Mouse (Mus musculus) lung, embryonic 14.5 days (tissue): ENCODE data around the gene Kdm7a. TPM values are rescaled to one million over a fixed set of nuclear protein-coding genes. Genes with fewer than 3 reads are reported as not detected.

Experiments
- ATAC-seq: fragments of 200-750 bp; cut with Nextera tagmentation; 2 replicates; pipeline ENCODE4 v1.8.0; 2017; ENCODE audit warnings: mild to moderate bottlenecking, moderate TSS enrichment, moderate library complexity; ENCODE audit not compliant: insufficient read depth
- DNase-seq: peaks from one replicate; pipeline ENCODE4 v3.0.0-alpha.2; 2015
- H3K27ac ChIP-seq: fragments of 300-500 bp; sonication (generic); 2 replicates; pipeline ENCODE4 v1.5.1; 2014; ENCODE audit warnings: low read depth, mild to moderate bottlenecking, moderate library complexity
- H3K27me3 ChIP-seq: fragments of 300-500 bp; sonication (generic); 2 replicates; pipeline ENCODE4 v1.6.1; 2014; ENCODE audit warnings: low read length, control low read depth; ENCODE audit not compliant: insufficient read depth
- H3K36me3 ChIP-seq: fragments of 300-500 bp; sonication (generic); 2 replicates; pipeline ENCODE4 v1.6.1; 2014; ENCODE audit warnings: control low read depth; ENCODE audit not compliant: insufficient read depth
- H3K4me1 ChIP-seq: fragments of 300-500 bp; sonication (generic); 2 replicates; pipeline ENCODE4 v1.6.1; 2014; ENCODE audit warnings: antibody characterized with exemption, control low read depth; ENCODE audit not compliant: insufficient read depth
- H3K4me2 ChIP-seq: fragments of 300-500 bp; sonication (generic); 2 replicates; pipeline ENCODE4 v1.6.1; 2014; ENCODE audit warnings: mild to moderate bottlenecking
- H3K4me3 ChIP-seq: fragments of 300-500 bp; sonication (generic); 2 replicates; pipeline ENCODE4 v1.5.1; 2014; ENCODE audit warnings: low read depth, low read length
- H3K9ac ChIP-seq: fragments of 300-500 bp; sonication (generic); 2 replicates; pipeline ENCODE4 v1.6.1; 2014
- H3K9me3 ChIP-seq: fragments of 300-500 bp; sonication (generic); 2 replicates; pipeline ENCODE4 v1.6.1; 2016; ENCODE audit warnings: low read depth, low read length, control low read depth
- CTCF ChIP-seq: IDR thresholded peaks from 2 replicates; pipeline ENCODE4 v1.5.1; 2016; ENCODE audit warnings: antibody characterized with exemption, low read depth
- WGBS: fragments of 180-500 bp; shearing (Covaris S2); extraction: QIAGEN DNeasy Blood & Tissue Kit; methylation state at CpG from one replicate; pipeline ENCODE4 v1.1.7; 2014; 5-methylcytosine and 5-hydroxymethylcytosine counted together
- polyA plus RNA-seq: library from polyadenylated mRNA; unstranded; fragments of >200 nt; fragmentation: Nextera tagmentation; extraction: Ambion mirVana; gene quantifications from 2 replicates; pipeline ENCODE4 v1.2.1, GENCODE M21; 2014

Kdm7a gene
- polyA plus RNA-seq, 1 experiment from 2014 or later = 6.8 TPM

GRCm38 (mm10) chr6:39208181-39208580 lies 1.6 kb upstream of the Kdm7a start:
- 71% methylated on average over 4 of the region's 4 CpGs for WGBS
- ATAC-seq (no peak), DNase-seq (no peak)
- Histone ChIP-seq H3K4me3 (no peak overlapping the region), H3K27ac (no peak overlapping the region), H3K4me1 (no peaks in the 10 kb centered on the region), H3K9ac (no peak overlapping the region), H3K27me3 (no peaks in the 10 kb centered on the region), H3K9me3 (no peaks in the 10 kb centered on the region), H3K36me3 (no peaks in the 10 kb centered on the region), H3K4me2 (no peak overlapping the region)
- no peak for TF ChIP-seq CTCF

- peak; percentile 39 for DNase-seq
- WGBS = under 1% methylated on average over 91 of the region's 121 CpGs
- H3K9me3 ChIP-seq = no peaks in the 10 kb centered on the region
- H3K4me1 ChIP-seq = no peaks in the 10 kb centered on the region
- ATAC-seq = peak; percentile 54
- peak overlapping the region; percentile 90 for H3K9ac ChIP-seq
- no peaks in the 10 kb centered on the region for H3K27me3 ChIP-seq
- peak overlapping the region; percentile 98 for H3K27ac ChIP-seq
- no peaks in the 10 kb centered on the region for H3K36me3 ChIP-seq
- H3K4me3 ChIP-seq = peak overlapping the region; percentile 93
- H3K4me2 ChIP-seq = peak overlapping the region; percentile 85
- no peak for TF ChIP-seq CTCF
These were observed 674 bp downstream of the Kdm7a start for GRCm38 (mm10) chr6:39205650-39206580.

GRCm38 (mm10) chr6:39205064-39205649 lies 1.4 kb downstream of the Kdm7a start:
- DNase-seq (peak; percentile 89), ATAC-seq (peak; percentile 65)
- Histone ChIP-seq H3K9ac (peak overlapping the region; percentile 90), H3K4me3 (peak overlapping the region; percentile 93), H3K36me3 (no peaks in the 10 kb centered on the region), H3K9me3 (no peaks in the 10 kb centered on the region), H3K27ac (peak overlapping the region; percentile 98), H3K27me3 (no peaks in the 10 kb centered on the region), H3K4me1 (no peaks in the 10 kb centered on the region), H3K4me2 (peak overlapping the region; percentile 85)
- under 1% methylated on average over 30 of the region's 30 CpGs for WGBS
- peak; percentile 85 for TF ChIP-seq CTCF

GRCm38 (mm10) chr6:39204444-39204843 lies 2.1 kb downstream of the Kdm7a start:
- TF ChIP-seq CTCF = no peak
- ATAC-seq = no peak
- H3K4me1 ChIP-seq = no peaks in the 10 kb centered on the region
- no peaks in the 10 kb centered on the region for H3K27me3 ChIP-seq
- H3K4me2 ChIP-seq = peak overlapping the region; percentile 85
- DNase-seq = no peak
- no peak overlapping the region for H3K27ac ChIP-seq
- peak overlapping the region; percentile 93 for H3K4me3 ChIP-seq
- H3K9me3 ChIP-seq = no peaks in the 10 kb centered on the region
- 57% methylated on average over 4 of the region's 4 CpGs for WGBS
- H3K36me3 ChIP-seq = no peaks in the 10 kb centered on the region
- H3K9ac ChIP-seq = no peak overlapping the region; the same call in 1 of the 2 replicates

GRCm38 (mm10) chr6:39203236-39203635 lies 3.4 kb downstream of the Kdm7a start:
- no peaks in the 10 kb centered on the region for H3K36me3 ChIP-seq
- no peak overlapping the region for H3K27ac ChIP-seq
- ATAC-seq (no peak), DNase-seq (no peak)
- H3K9ac ChIP-seq = peak overlapping the region; percentile 13; the same call in 1 of the 2 replicates
- 0 out of 2 replicates have a peak overlapping the region, but pooled peaks have one; percentile 20 for H3K4me2 ChIP-seq
- H3K4me3 ChIP-seq = no peak overlapping the region
- H3K27me3 ChIP-seq = no peaks in the 10 kb centered on the region
- H3K9me3 ChIP-seq = no peaks in the 10 kb centered on the region
- no peaks in the 10 kb centered on the region for H3K4me1 ChIP-seq
- WGBS = 88% methylated on average over 4 of the region's 4 CpGs
- no peak for TF ChIP-seq CTCF

DNA sequence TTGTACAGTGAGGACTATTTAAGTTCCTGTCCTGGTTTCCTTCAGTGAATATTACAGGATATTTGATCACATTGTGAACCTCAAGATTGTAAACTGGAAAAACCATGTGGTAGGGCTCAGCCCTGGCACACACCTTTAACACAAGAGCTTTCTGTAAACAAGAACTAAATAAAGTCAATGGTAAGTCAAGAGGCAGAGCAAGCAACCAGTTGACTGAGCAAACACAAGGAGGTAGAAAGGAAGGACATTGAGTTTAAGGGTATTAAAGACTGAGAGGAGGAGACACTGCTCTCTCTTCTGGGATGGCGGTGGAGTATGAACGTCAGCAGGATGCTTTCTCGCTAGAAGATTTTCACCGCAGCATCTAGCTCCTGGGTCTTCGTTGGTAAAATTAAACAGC lies 13.6 kb downstream of the Kdm7a start:
- no peak overlapping the region for H3K27ac ChIP-seq
- H3K9me3 ChIP-seq = no peaks in the 10 kb centered on the region
- no peak overlapping the region for H3K9ac ChIP-seq
- no peaks in the 10 kb centered on the region for H3K27me3 ChIP-seq
- H3K4me1 ChIP-seq = no peaks in the 10 kb centered on the region
- WGBS = 73% methylated on average over 5 of the region's 5 CpGs
- DNase-seq = no peak
- TF ChIP-seq CTCF = no peak
- H3K4me2 ChIP-seq = no peak overlapping the region
- ATAC-seq = no peak
- no peaks in the 10 kb centered on the region for H3K36me3 ChIP-seq
- no peak overlapping the region for H3K4me3 ChIP-seq

GRCm38 (mm10) chr6:39191518-39191917 lies 15.1 kb downstream of the Kdm7a start:
- Histone ChIP-seq H3K27ac (no peak overlapping the region), H3K9me3 (no peaks in the 10 kb centered on the region), H3K9ac (no peak overlapping the region), H3K36me3 (no peaks in the 10 kb centered on the region), H3K4me2 (no peak overlapping the region), H3K4me1 (no peaks in the 10 kb centered on the region), H3K4me3 (no peak overlapping the region), H3K27me3 (no peaks in the 10 kb centered on the region)
- no peak for ATAC-seq
- TF ChIP-seq CTCF = no peak
- WGBS = 83% methylated on average over 2 of the region's 2 CpGs
- no peak for DNase-seq
